Mouse (Mus musculus) neutrophil, adult 5-6 weeks (primary cell): Measurements from ENCODE around the gene Rprd2. TPM values are rescaled to one million over a fixed set of nuclear protein-coding genes. Genes with fewer than 3 reads are reported as not detected.

Experiments
- ATAC-seq: fragments of 151-379, 151-347 bp; 2 replicates; pipeline ENCODE4 v1.8.0; 2017; ENCODE audit warnings: mild to moderate bottlenecking, moderate TSS enrichment; ENCODE audit not compliant: insufficient number of reproducible peaks, poor library complexity, low FRiP score, severe bottlenecking; ENCODE audit errors: extremely low read depth
- total RNA-seq: library from RNA; stranded (forward); fragments of 200-1000 nt; gene quantifications from 2 replicates; pipeline ENCODE4 v1.2.3, GENCODE M21; 2017

Gene Rprd2
- total RNA-seq, 1 experiment from 2014 or later, result 54.8 TPM

- no peak for ATAC-seq
Observed at GRCm38 (mm10) chr3:95758467-95759218, 60.0 kb downstream of the Rprd2 start.

DNA sequence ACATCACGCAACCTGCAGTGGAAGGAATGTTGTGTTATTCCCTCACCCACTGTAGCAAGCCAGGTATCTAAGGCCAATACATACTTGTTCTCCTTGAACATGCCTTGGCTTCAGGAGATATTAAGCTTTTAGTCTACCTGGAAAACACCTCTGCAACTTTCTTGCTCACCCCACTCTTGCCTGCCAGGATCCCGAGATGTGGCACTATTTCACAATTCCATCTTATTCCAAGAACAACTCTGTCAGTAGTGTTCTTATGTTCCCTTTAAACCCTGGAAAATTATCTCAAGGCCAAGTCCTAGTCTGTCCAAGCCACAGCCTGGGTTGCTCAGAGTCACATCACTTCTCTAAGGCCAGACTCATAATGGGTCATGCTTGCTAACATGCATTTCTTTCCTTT, 61.9 kb downstream of the Rprd2 start:
- no peak for ATAC-seq

DNA sequence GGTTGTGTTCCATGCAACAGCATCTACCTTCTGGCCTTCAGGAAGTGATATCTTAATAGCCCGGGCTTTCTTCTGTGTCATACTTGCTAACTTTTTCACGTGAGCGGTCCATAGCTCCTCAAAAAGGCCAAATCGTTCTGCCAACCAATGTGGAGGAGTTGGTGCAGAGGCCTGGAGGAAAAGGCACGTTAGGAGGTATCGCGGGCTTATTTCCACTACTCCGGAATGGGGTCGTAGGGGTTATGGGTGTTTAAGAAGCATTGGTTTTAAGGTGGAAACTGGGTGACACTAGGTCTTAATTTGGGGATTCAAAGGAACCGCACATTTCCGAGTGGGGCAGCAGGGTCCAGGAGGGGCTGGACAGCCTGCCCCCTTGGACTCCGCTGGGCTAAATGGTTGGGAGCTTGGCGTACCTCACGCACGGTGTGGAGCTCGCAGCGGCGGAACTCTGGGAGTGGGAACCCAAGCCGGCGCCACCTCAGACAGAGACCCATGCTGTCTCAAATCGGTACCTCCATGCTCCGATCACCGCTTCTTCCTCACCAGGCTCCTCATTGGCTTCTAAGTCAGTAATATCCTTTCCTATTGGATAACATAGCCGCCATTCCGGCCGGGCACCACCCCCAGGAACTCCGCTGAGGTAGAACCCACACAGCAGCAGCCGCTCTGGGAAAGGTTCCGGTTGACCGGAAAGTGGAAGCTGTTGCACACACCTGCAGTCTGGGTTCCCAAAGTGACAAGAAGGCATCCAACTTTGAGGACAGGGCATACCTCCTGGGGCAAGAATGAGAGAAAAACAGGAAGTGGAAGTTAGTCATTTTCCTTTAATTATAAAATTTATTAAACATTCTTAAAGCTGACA, 64.1 kb downstream of the Rprd2 start:
- peak; percentile 93 for ATAC-seq

DNA sequence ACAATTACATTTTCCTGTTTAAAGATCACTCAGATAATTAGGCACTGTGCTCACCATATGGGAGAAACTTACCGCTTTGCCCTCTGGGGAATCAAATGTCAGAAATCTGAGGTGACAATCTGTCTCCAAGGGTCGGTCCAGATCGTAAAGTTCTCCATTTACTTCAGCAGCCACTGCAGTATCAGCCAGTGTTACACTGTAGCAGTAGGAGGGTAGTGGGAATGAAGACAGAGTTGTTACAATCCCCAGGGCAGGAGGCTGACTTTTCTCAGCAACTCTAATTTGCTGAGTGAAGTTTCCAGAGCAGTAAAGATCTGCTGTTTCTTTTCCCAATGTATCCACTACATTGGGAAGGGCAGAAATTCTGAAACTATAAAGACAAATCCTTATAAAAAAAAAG, 65.7 kb downstream of the Rprd2 start:
- ATAC-seq, result no peak

DNA sequence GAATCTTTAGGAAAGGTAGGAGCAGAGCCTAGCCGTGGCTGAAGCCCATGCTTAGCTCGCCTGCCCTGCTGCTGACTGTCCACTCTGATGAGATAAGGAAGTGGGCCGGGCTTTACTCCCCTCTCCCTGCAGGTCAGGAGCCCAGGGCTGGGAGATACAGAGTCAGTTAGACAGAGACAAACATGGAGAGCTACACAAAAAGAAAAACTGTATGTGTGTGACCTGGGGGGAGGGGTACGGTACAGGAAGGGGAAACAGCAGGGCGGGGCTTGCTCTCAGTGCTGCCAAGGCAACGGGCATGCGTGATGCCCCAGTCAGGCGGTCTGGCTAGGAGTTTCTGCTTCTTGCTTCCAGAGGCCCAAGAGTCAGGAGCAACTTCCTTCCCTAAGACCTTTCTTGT, 78.3 kb downstream of the Rprd2 start:
- no peak for ATAC-seq

DNA sequence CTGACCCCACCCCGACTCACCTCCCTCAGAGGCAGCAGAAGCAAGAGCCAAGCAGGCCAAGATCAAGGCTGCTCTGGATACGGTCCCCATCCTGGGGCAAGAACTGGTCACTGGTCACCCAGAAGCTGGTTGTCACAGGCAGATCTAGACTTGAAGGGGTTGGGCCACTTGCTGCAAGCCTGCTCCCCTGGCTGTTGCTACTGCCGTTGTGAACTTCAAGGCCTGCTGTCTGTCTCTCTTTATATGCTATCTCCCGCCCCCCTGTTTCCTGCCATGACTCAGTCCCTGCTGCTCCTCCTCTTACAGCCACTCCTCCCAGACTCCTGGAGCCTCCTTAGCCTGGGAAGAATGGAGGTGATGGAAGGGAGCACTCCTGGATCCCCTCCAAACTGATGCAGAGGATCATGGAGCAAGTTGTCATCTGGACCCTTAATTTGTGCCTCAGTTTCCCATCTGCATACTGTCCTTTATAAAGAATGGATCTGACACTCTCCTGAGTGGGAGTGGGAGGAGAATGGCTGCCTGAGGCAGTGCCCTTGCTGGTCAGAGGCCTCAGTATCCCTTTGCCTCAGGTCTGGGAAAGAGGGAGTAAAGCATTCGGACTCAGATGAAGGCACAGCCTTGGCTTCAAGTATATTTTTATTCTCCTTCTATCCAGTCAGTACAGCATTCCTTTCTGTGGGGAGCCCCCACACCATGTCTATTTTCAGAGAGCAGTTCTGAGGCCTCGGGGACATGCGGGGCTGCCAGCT, 79.1 kb downstream of the Rprd2 start, which contains the start of gene Ecm1:
Gene Ecm1 (minus strand): TSS at position 217 of the 752 bp plus-strand sequence.
- ATAC-seq, result no peak

DNA sequence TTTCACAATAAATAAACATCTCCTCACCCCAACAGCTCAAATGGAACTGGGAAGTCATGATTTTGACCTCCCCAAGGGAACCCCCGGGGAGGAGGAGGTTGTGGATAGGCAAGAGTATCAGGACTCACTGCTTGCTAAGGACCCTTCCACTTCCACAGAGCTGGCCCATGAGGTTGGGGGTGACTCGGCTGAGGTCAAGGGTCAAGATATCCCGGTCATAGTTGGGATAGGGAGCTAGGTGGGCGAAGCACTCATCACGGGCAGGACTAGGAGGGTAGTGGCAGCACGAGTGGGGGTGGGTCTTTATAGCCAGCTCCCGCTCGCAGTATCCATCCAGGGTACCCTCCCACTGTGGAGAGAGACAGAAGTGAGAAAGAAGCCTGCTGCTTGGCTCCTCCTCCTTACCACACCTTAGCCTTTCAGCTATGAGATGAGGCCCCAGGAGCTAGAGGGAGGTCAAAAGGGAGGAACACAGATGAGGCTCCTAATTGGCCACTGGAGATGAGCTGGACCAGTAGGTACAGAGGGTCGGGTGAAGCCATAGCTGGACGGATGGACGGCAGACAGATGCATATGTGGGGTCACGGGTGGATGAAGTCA, 83.5 kb downstream of the Rprd2 start:
- no peak for ATAC-seq

GRCm38 (mm10) chr3:95734092-95734702, 84.5 kb downstream of the Rprd2 start:
- ATAC-seq, result no peak

DNA sequence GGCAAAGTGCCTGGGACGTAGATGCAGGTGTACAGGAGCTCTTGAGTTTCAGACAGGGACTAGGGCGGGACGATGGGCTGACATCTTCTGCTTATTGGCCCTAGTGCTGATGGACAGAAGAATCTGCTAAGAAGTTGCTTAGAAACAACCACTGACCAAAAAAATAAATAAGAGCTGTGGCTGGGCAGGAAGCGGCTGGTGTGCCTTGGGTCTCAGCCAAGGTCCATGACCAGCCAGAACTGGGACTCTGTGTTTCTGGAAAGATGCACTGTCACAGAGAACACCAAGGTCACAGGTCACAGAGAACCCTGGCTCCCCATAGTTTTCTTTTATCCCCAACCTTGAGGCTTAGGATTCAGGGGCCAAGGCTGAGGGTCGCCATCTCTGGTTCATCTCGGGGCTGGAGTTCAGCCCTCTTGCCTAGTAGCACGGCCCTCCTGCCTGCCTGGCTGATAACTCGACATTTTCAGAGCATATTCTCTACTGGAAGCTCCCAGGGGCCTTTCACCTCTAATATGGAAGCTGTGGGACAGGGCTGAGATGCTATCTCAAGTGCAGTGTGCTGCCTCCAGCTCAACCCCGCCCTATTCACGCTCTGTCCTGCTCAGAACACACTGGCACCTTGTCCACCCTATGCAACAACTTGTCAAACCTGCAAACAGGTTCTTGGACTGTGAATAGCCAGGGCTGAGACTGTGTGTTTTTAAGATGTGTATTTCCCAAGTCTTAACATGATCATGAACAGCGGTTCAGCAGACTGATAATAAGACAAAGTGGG, 85.7 kb downstream of the Rprd2 start:
- no peak for ATAC-seq

GRCm38 (mm10) chr3:95732297-95732696, 86.4 kb downstream of the Rprd2 start:
- ATAC-seq, result no peak

DNA sequence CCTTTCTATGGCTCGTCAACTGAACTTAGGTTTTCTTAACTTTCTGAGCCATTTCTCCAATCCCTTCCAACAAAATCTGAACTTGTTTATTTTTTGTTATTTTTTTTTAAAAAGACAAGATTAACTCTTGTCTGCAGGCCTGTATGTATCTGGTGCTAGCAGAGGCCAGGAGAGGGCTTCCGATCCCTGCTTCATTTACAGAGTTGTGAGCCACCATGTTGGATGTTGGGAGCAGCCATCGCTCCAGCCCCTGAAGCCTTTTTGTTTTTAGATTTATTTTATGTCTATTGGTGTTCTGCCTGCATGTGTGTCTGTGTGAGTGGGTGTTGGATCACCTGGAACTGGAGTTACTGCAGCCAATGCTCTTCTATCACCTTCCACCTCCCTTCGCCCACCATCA, 86.9 kb downstream of the Rprd2 start:
- ATAC-seq, result no peak

- ATAC-seq, result no peak
Observed at GRCm38 (mm10) chr3:95730431-95730830, 88.2 kb downstream of the Rprd2 start.

GRCm38 (mm10) chr3:95728906-95729305, 89.8 kb downstream of the Rprd2 start:
- ATAC-seq, result no peak

DNA sequence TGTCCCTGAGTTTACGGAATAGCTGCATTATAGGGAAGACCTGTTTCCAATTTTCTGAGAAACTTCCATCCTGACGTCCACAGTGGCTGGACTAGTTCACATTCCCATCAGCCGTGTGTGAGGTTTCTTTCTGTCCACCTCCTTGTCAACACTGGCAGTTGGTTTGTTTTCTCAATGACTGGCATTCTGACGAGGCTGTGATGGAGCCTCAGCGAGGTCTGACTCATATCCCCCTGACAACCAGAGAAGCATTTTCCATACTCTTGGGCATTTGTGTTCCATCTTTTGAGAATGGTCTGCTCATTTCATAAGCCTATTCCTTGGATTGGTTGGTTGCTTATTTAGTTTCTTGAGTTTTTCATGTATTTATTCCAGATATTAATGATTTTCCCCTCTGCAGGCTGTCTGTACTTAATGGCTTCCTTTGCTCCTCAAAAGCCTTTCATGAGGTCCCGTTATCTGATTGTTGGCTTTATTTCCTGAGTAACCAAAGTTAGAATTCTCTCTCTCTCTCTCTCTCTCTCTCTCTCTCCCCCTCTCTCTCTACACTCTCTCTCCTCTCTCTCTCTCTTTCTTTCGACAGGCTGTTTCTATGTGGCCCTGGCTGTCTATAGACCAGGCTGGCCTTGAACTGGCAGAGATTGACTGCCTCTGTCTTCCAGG, 91.8 kb downstream of the Rprd2 start:
- no peak for ATAC-seq

DNA sequence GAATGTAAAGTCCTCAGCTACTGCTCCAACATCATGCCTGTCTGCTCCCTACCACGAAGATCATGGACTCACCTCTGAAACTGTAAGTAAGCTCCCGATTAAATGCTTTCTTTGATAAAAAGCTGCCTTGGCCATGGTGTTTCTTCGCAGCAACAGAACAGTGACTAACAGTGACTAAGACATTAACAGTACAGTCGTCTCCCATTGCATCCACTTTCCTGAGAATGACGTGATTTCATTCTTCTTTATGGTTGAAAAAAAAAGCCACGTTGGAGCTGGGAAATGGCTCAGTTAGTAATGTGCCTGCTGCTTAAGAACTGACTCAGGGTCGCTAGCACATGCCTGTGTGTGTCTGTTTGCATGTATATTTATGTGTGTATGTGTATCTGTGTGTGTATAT, 92.8 kb downstream of the Rprd2 start:
- no peak for ATAC-seq

GRCm38 (mm10) chr3:95722386-95722785, 96.3 kb downstream of the Rprd2 start:
- no peak for ATAC-seq

- ATAC-seq, result no peak
Observed at GRCm38 (mm10) chr3:95718153-95718552, 100.5 kb downstream of the Rprd2 start.

DNA sequence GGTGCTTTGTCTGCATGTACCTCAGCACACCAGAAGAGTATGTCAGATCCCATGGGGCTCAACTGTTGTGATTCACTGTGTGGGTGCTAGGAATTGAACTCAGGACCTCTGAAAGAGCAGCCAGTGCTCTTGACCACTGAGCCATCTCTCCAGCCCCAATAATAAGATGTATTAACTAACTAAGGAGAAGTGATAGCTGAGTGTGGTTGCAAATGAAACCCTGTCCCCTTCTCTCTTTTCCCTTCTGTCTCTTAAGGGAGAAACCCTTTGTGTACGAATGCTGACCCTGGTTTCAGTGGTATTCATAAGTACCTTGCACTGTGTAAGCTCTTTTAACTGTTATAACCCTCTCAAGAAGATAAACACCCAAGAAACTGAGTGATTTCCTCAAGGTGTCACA, 102.6 kb downstream of the Rprd2 start:
- ATAC-seq, result no peak
